Mouse (Mus musculus): ENCODE results near the gene Psme2. TPM values are rescaled to one million over a fixed set of nuclear protein-coding genes. Genes with fewer than 3 reads are reported as not detected.

The Psme2 gene
- polyA plus RNA-seq, 1 experiment from 2014 or later: 200 TPM

- Histone ChIP-seq H3K9ac (peak overlapping the region; percentile 89), H3K4me2 (peak overlapping the region; percentile 92), H3K4me1 (peaks cover 36% of the 10 kb centered on the region), H3K36me3 (ENCODE audit: poor library complexity, severe bottlenecking) (peaks cover 23% of the 10 kb centered on the region), H3K27ac (peak overlapping the region; percentile 94; the same call in 1 of the 2 replicates), H3K9me3 (replicated peaks) (no peaks in the 10 kb centered on the region), H3K4me3 (peak overlapping the region; percentile 92), H3K27me3 (no peaks in the 10 kb centered on the region)
- ATAC-seq: no peak
- 89% methylated on average over 11 of the region's 11 CpGs for WGBS
Measured at GRCm38 (mm10) chr14:55589771-55590448, 1.0 kb downstream of the Psme2 start.

- no peaks in the 10 kb centered on the region for H3K9me3 ChIP-seq (replicated peaks)
- no peaks in the 10 kb centered on the region for H3K27me3 ChIP-seq
- 0 out of 2 replicates have a peak overlapping the region, but pooled peaks have one; percentile 21 for H3K9ac ChIP-seq
- H3K36me3 ChIP-seq (ENCODE audit: poor library complexity, severe bottlenecking): peaks cover 17% of the 10 kb centered on the region
- 88% methylated on average over 5 of the region's 5 CpGs for WGBS
- H3K27ac ChIP-seq: no peak overlapping the region
- no peak overlapping the region for H3K4me2 ChIP-seq
- ATAC-seq: no peak
- H3K4me3 ChIP-seq: no peak overlapping the region
- peaks cover 43% of the 10 kb centered on the region for H3K4me1 ChIP-seq
Measured at GRCm38 (mm10) chr14:55589271-55589670, 1.6 kb downstream of the Psme2 start.

GRCm38 (mm10) chr14:55586149-55586548 lies 4.8 kb downstream of the Psme2 start:
- no peaks in the 10 kb centered on the region for H3K27me3 ChIP-seq
- H3K27ac ChIP-seq: no peak overlapping the region
- H3K9ac ChIP-seq: no peak overlapping the region
- peaks cover 24% of the 10 kb centered on the region for H3K36me3 ChIP-seq (ENCODE audit: poor library complexity, severe bottlenecking)
- H3K4me1 ChIP-seq: peaks cover 25% of the 10 kb centered on the region
- H3K4me2 ChIP-seq: no peak overlapping the region
- H3K4me3 ChIP-seq: no peak overlapping the region
- ATAC-seq: no peak
- H3K9me3 ChIP-seq (replicated peaks): no peaks in the 10 kb centered on the region
- 97% methylated on average over 2 of the region's 2 CpGs for WGBS

- 65% methylated on average over 6 of the region's 6 CpGs for WGBS
- Histone ChIP-seq H3K27ac (no peak overlapping the region), H3K4me3 (no peak overlapping the region), H3K27me3 (no peaks in the 10 kb centered on the region), H3K36me3 (ENCODE audit: poor library complexity, severe bottlenecking) (peaks cover 30% of the 10 kb centered on the region), H3K4me1 (peaks cover 25% of the 10 kb centered on the region), H3K9ac (no peak overlapping the region), H3K4me2 (peak overlapping the region; percentile 70), H3K9me3 (replicated peaks) (no peaks in the 10 kb centered on the region)
- ATAC-seq: no peak
Measured at GRCm38 (mm10) chr14:55585566-55585960, 5.3 kb downstream of the Psme2 start.

- Histone ChIP-seq H3K4me2 (peak within 1 kb of the TSS; percentile 70), H3K36me3 (ENCODE audit: poor library complexity, severe bottlenecking) (peaks cover 36% of the 10 kb centered on the region), H3K9me3 (replicated peaks) (no peaks in the 10 kb centered on the region), H3K27ac (no peak within 1 kb of the TSS), H3K27me3 (no peaks in the 10 kb centered on the region), H3K9ac (peak within 1 kb of the TSS; percentile 56), H3K4me3 (peak within 1 kb of the TSS; percentile 40), H3K4me1 (peaks cover 18% of the 10 kb centered on the region)
- WGBS: 3% methylated on average over 43 of the region's 43 CpGs
- peak; percentile 61 for ATAC-seq
Measured at GRCm38 (mm10) chr14:55584702-55585565, 6.0 kb downstream of the Psme2 start, which contains the start of gene Emc9. TSS of gene Emc9 (minus strand) at chr14:55585302.

- H3K4me1 ChIP-seq: peaks cover 14% of the 10 kb centered on the region
- peaks cover 39% of the 10 kb centered on the region for H3K36me3 ChIP-seq (ENCODE audit: poor library complexity, severe bottlenecking)
- peak overlapping the region; percentile 70 for H3K4me2 ChIP-seq
- peak overlapping the region; percentile 40 for H3K4me3 ChIP-seq
- WGBS: 35% methylated on average over 5 of the region's 5 CpGs
- H3K9me3 ChIP-seq (replicated peaks): no peaks in the 10 kb centered on the region
- H3K27me3 ChIP-seq: no peaks in the 10 kb centered on the region
- peak overlapping the region; percentile 56; the same call in 1 of the 2 replicates for H3K9ac ChIP-seq
- no peak overlapping the region for H3K27ac ChIP-seq
- no peak for ATAC-seq
Measured at GRCm38 (mm10) chr14:55584303-55584701, 6.6 kb downstream of the Psme2 start.

- H3K9me3 ChIP-seq (replicated peaks): no peaks in the 10 kb centered on the region
- no peak for ATAC-seq
- H3K36me3 ChIP-seq (ENCODE audit: poor library complexity, severe bottlenecking): peaks cover 30% of the 10 kb centered on the region
- WGBS: 72% methylated on average over 9 of the region's 9 CpGs
- no peak overlapping the region for H3K27ac ChIP-seq
- H3K4me2 ChIP-seq: no peak overlapping the region
- H3K4me3 ChIP-seq: no peak overlapping the region
- H3K4me1 ChIP-seq: peaks cover 24% of the 10 kb centered on the region
- H3K27me3 ChIP-seq: no peaks in the 10 kb centered on the region
- H3K9ac ChIP-seq: no peak overlapping the region
Measured at GRCm38 (mm10) chr14:55581981-55582681, 8.8 kb downstream of the Psme2 start.

GRCm38 (mm10) chr14:55580731-55581130 lies 10.2 kb downstream of the Psme2 start:
- 96% methylated on average over 16 of the region's 16 CpGs for WGBS
- H3K4me1 ChIP-seq: peaks cover 24% of the 10 kb centered on the region

GRCm38 (mm10) chr14:55579511-55580496 lies 11.1 kb downstream of the Psme2 start:
- Histone ChIP-seq H3K4me1 (peaks cover 20% of the 10 kb centered on the region), H3K4me2 (peak overlapping the region; percentile 89; the same call in 1 of the 2 replicates), H3K4me3 (no peak overlapping the region), H3K36me3 (ENCODE audit: poor library complexity, severe bottlenecking) (peaks cover 25% of the 10 kb centered on the region), H3K9me3 (replicated peaks) (no peaks in the 10 kb centered on the region), H3K9ac (no peak overlapping the region), H3K27me3 (no peaks in the 10 kb centered on the region), H3K27ac (no peak overlapping the region)
- no peak for ATAC-seq
- WGBS: 90% methylated on average over 23 of the region's 23 CpGs

More at GRCm38 (mm10) chr14:55580731-55581130, 10.2 kb downstream of the Psme2 start:
- H3K9me3 ChIP-seq (replicated peaks): no peaks in the 10 kb centered on the region
- ATAC-seq: no peak
- no peak overlapping the region for H3K4me2 ChIP-seq
- H3K9ac ChIP-seq: no peak overlapping the region
- no peak overlapping the region for H3K4me3 ChIP-seq
- H3K27me3 ChIP-seq: no peaks in the 10 kb centered on the region
- H3K27ac ChIP-seq: no peak overlapping the region
- H3K36me3 ChIP-seq (ENCODE audit: poor library complexity, severe bottlenecking): peaks cover 25% of the 10 kb centered on the region

GRCm38 (mm10) chr14:55578668-55579269 lies 12.1 kb downstream of the Psme2 start:
- peak overlapping the region; percentile 87 for H3K27ac ChIP-seq
- H3K4me3 ChIP-seq: peak overlapping the region; percentile 64
- peak overlapping the region; percentile 89 for H3K4me2 ChIP-seq
- no peaks in the 10 kb centered on the region for H3K9me3 ChIP-seq (replicated peaks)
- H3K4me1 ChIP-seq: peaks cover 14% of the 10 kb centered on the region
- no peaks in the 10 kb centered on the region for H3K27me3 ChIP-seq
- WGBS: 32% methylated on average over 6 of the region's 6 CpGs
- H3K36me3 ChIP-seq (ENCODE audit: poor library complexity, severe bottlenecking): peaks cover 25% of the 10 kb centered on the region
- peak overlapping the region; percentile 84 for H3K9ac ChIP-seq
- peak; percentile 31 for ATAC-seq

Data from forebrain, embryonic 13.5 days (tissue).